In genomic region chr4:151753231-151753630, GRCm38 (mm10) we compare ENCODE assay signal across 14 mouse cellular contexts.
DNase-seq lines count a peak whose midpoint lies in the region; ATAC-seq lines count a peak whose summit lies in the region.
"Had no signal": no experiment of that assay in that cellular context is flagged by ENCODE, and none has a peak within 500 bp of the region (broad histone marks: within the 10 kb centered on the region; RNA-seq: fewer than 3 reads in every experiment).

No protein-coding gene starts in this region.

- H3K4me3 ChIP-seq in heart, embryonic 11.5 days (ENCODE audit: low read depth, low read length), result no peak overlapping the region
- H3K4me3 ChIP-seq: heart, embryonic 15.5 days; limb, embryonic 12.5 days; liver, embryonic 15.5 days; midbrain, embryonic 13.5 days had no signal

- H3K27ac ChIP-seq in heart, embryonic 11.5 days (ENCODE audit: low read depth, low read length), result no peak overlapping the region
- H3K27ac ChIP-seq: heart, embryonic 15.5 days; limb, embryonic 12.5 days; liver, embryonic 15.5 days had no signal

- no peaks in the 10 kb centered on the region for H3K36me3 ChIP-seq in heart, embryonic 11.5 days (ENCODE audit: control insufficient read depth, insufficient read depth, low read length)
- H3K36me3 ChIP-seq: heart, embryonic 15.5 days; limb, embryonic 12.5 days; liver, embryonic 15.5 days; midbrain, embryonic 13.5 days had no signal

- WGBS in heart, embryonic 11.5 days (ENCODE audit: insufficient replicate concordance), result 86% methylated on average over 10 of the region's 10 CpGs

- ATAC-seq in heart, embryonic 11.5 days (replicated peaks; ENCODE audit: insufficient number of reproducible peaks, low FRiP score, low TSS enrichment), result no peak
- no peak for ATAC-seq in frontal cortex, adult (ENCODE audit: low TSS enrichment)
- ATAC-seq: intestine, embryonic 16.5 days had no signal

- no peaks in the 10 kb centered on the region for H3K27me3 ChIP-seq in heart, embryonic 11.5 days (ENCODE audit: control insufficient read depth, insufficient read depth, low read length)
- H3K27me3 ChIP-seq: heart, embryonic 15.5 days; limb, embryonic 12.5 days; liver, embryonic 15.5 days; midbrain, embryonic 13.5 days had no signal

- H3K4me1 ChIP-seq in heart, embryonic 11.5 days (ENCODE audit: control insufficient read depth, insufficient read depth, low read length), result peaks cover 20% of the 10 kb centered on the region
- H3K4me1 ChIP-seq: liver, embryonic 15.5 days had no signal

- H3K9ac ChIP-seq in heart, embryonic 11.5 days (ENCODE audit: low read depth, low read length), result no peak overlapping the region
- H3K9ac ChIP-seq: heart, embryonic 15.5 days; limb, embryonic 12.5 days; liver, embryonic 15.5 days; midbrain, embryonic 13.5 days had no signal

- peak; percentile 62 to 79 for DNase-seq in heart, adult 18-20 months
- peak; percentile 27 for DNase-seq in adrenal gland, postnatal 14 days
- peak; percentile 80 to 84 for DNase-seq in gastrocnemius, adult 8-10 months (ENCODE audit: low spot score in 2 of 2)
- DNase-seq in heart, postnatal 4 days, result peak; percentile 40
- DNase-seq in layer of hippocampus, adult 9-11 months, result no peak
- DNase-seq: lung, postnatal 14 days; thymus, adult 18-20 months had no signal

- H3K4me2 ChIP-seq in heart, embryonic 11.5 days, result no peak overlapping the region
- H3K4me2 ChIP-seq: heart, embryonic 15.5 days; limb, embryonic 12.5 days; liver, embryonic 15.5 days; midbrain, embryonic 13.5 days had no signal

- no peaks in the 10 kb centered on the region for H3K9me3 ChIP-seq in heart, embryonic 11.5 days (replicated peaks; ENCODE audit: control insufficient read depth, low read length)
- H3K9me3 ChIP-seq: heart, embryonic 15.5 days; limb, embryonic 12.5 days; liver, embryonic 15.5 days; midbrain, embryonic 13.5 days had no signal
